9 mouse cellular contexts compared by ENCODE assay signal in the genomic region with DNA sequence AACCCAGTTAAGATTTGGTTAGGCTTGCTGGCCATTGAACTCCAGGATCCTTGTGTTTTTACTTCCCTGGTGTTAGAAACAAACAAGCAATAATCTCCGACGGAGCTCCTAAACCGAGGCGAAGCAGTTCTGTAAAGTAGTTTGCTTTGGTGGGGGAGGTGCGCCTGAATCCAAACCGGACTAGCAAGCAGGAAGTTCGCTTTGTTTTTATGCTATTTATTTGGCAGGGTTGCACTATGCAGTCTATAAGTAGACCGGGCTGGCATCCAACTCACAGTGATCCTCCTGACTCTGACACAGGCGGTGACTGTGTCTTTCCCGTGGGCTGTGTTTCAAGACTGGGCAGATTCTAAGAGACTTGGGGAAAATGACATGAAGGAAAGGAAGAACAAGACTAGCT. TPM values are rescaled to one million over a fixed set of nuclear protein-coding genes. Genes with fewer than 3 reads are reported as not detected.
A peak's percentile ranks its signal among the peaks of the same experiment; 100 is the strongest.
DNase-seq lines count a peak whose midpoint lies in the region; ATAC-seq and TF ChIP-seq lines count a peak whose summit lies in the region.
"Had no signal": no experiment of that assay in that cellular context is flagged by ENCODE, and none has a peak within 500 bp of the region (broad histone marks: within the 10 kb centered on the region; RNA-seq: fewer than 3 reads in every experiment).

No protein-coding gene starts in this region.

- no peak for TF ChIP-seq CTCF in layer of hippocampus, adult 2 months (conservative IDR thresholded peaks at IDR 0.05)
- no peak for TF ChIP-seq CTCF in lung, adult 2 months (IDR thresholded peaks at IDR 0.05; ENCODE audit: insufficient read depth, low read length)

- TF ChIP-seq POLR2A in lung, adult 2 months (IDR thresholded peaks at IDR 0.05; ENCODE audit: borderline replicate concordance, extremely low read depth, low read depth, low read length) = no peak

- H3K27me3 ChIP-seq in midbrain, embryonic 10.5 days (ENCODE audit: low read depth, poor library complexity, severe bottlenecking) = no peaks in the 10 kb centered on the region
- H3K27me3 ChIP-seq in midbrain, embryonic 11.5 days (ENCODE audit: control insufficient read depth, insufficient read depth, low read length) = no peaks in the 10 kb centered on the region
- H3K27me3 ChIP-seq in embryonic facial prominence, embryonic 13.5 days = no peaks in the 10 kb centered on the region
- H3K27me3 ChIP-seq: neural tube, embryonic 12.5 days had no signal

- 28% methylated on average over 10 of the region's 10 CpGs for WGBS in midbrain, embryonic 10.5 days
- 32% methylated on average over 10 of the region's 10 CpGs for WGBS in midbrain, embryonic 11.5 days
- 18% methylated on average over 10 of the region's 10 CpGs for WGBS in embryonic facial prominence, embryonic 13.5 days
- WGBS in lung, adult 2 months = 9% methylated on average over 10 of the region's 10 CpGs

- 0 out of 2 replicates have a peak overlapping the region, but pooled peaks have one; percentile 15 for H3K27ac ChIP-seq in midbrain, embryonic 10.5 days (replicated peaks)
- no peak overlapping the region for H3K27ac ChIP-seq in midbrain, embryonic 11.5 days (ENCODE audit: low read depth, low read length)
- peak overlapping the region; percentile 81 for H3K27ac ChIP-seq in embryonic facial prominence, embryonic 13.5 days
- H3K27ac ChIP-seq in layer of hippocampus, adult 2 months = peak overlapping the region; percentile 62
- H3K27ac ChIP-seq: neural tube, embryonic 12.5 days had no signal

- no peak overlapping the region for H3K4me3 ChIP-seq in midbrain, embryonic 10.5 days
- H3K4me3 ChIP-seq in midbrain, embryonic 11.5 days (ENCODE audit: low read depth, low read length) = no peak overlapping the region
- H3K4me3 ChIP-seq in embryonic facial prominence, embryonic 13.5 days = no peak overlapping the region
- H3K4me3 ChIP-seq in layer of hippocampus, adult 2 months = no peak overlapping the region
- H3K4me3 ChIP-seq in lung, adult 2 months (replicated peaks; ENCODE audit: extremely low read depth, low read depth, low read length) = no peak overlapping the region
- H3K4me3 ChIP-seq: neural tube, embryonic 12.5 days had no signal

- H3K9ac ChIP-seq in midbrain, embryonic 11.5 days (ENCODE audit: low read length) = no peak overlapping the region
- H3K9ac ChIP-seq in embryonic facial prominence, embryonic 13.5 days = peak overlapping the region; percentile 58
- H3K9ac ChIP-seq: neural tube, embryonic 12.5 days had no signal

- no peak for DNase-seq in midbrain, embryonic 10.5 days (ENCODE audit: low spot score)
- DNase-seq in midbrain, embryonic 11.5 days (ENCODE audit: low spot score, missing footprints) = no peak
- peak; percentile 75 to 76 for DNase-seq in heart, postnatal 10 days
- DNase-seq in layer of hippocampus, adult 2 months (ENCODE audit: low spot score in 2 of 2) = peak in 1 of 2 experiments; percentile 16
- peak; percentile 56 for DNase-seq in lung, adult 2 months
- DNase-seq in right cerebral cortex, postnatal 25 days = peak; percentile 37

- H3K4me2 ChIP-seq in midbrain, embryonic 11.5 days = no peak overlapping the region
- H3K4me2 ChIP-seq in embryonic facial prominence, embryonic 13.5 days = peak overlapping the region; percentile 28
- H3K4me2 ChIP-seq: neural tube, embryonic 12.5 days had no signal

- H3K36me3 ChIP-seq in midbrain, embryonic 10.5 days = peaks cover 7% of the 10 kb centered on the region
- 0 out of 2 replicates have a peak, but pooled peaks cover 2% of the 10 kb centered on the region for H3K36me3 ChIP-seq in midbrain, embryonic 11.5 days (ENCODE audit: control insufficient read depth, insufficient read depth, low read length)
- peaks cover 6% of the 10 kb centered on the region for H3K36me3 ChIP-seq in embryonic facial prominence, embryonic 13.5 days
- H3K36me3 ChIP-seq: neural tube, embryonic 12.5 days had no signal

- H3K9me3 ChIP-seq in midbrain, embryonic 10.5 days (replicated peaks) = no peaks in the 10 kb centered on the region
- no peaks in the 10 kb centered on the region for H3K9me3 ChIP-seq in midbrain, embryonic 11.5 days (ENCODE audit: control insufficient read depth, low read length)
- no peaks in the 10 kb centered on the region for H3K9me3 ChIP-seq in embryonic facial prominence, embryonic 13.5 days
- H3K9me3 ChIP-seq: neural tube, embryonic 12.5 days had no signal

- intact Hi-C loops in heart, postnatal 10 days (cut with DNase I) = no loop called here

- ATAC-seq in midbrain, embryonic 11.5 days (ENCODE audit: low FRiP score) = no peak
- no peak for ATAC-seq in embryonic facial prominence, embryonic 13.5 days (ENCODE audit: insufficient number of reproducible peaks, insufficient read depth, low FRiP score, low TSS enrichment, low read depth)
- ATAC-seq in erythroid progenitor cell, adult 5-6 weeks (replicated peaks; ENCODE audit: low FRiP score, poor library complexity, severe bottlenecking) = no peak

- H3K4me1 ChIP-seq in midbrain, embryonic 10.5 days = peaks cover 21% of the 10 kb centered on the region
- peaks cover 6% of the 10 kb centered on the region; the same call in 1 of the 2 replicates for H3K4me1 ChIP-seq in midbrain, embryonic 11.5 days (ENCODE audit: control insufficient read depth, insufficient read depth, low read length)
- H3K4me1 ChIP-seq in embryonic facial prominence, embryonic 13.5 days = peaks cover 21% of the 10 kb centered on the region
- peaks cover 6% of the 10 kb centered on the region for H3K4me1 ChIP-seq in lung, adult 2 months (ENCODE audit: control insufficient read depth, insufficient read depth, low read length)

RNA-seq across cellular contexts. Expression of gene Hnrnpc, which starts 2.9 kb away (rescaled TPM):
- 876 and 930 TPM in 2 replicates for polyA plus RNA-seq in midbrain, embryonic 10.5 days (2016; fragmentation: Nextera tagmentation; extraction: Ambion mirVana)
- 1,011 and 1,046 TPM in 2 replicates for polyA plus RNA-seq in midbrain, embryonic 11.5 days (2014; fragmentation: Nextera tagmentation; extraction: Ambion mirVana)
- polyA plus RNA-seq in embryonic facial prominence, embryonic 13.5 days (2015; fragmentation: Nextera tagmentation; extraction: Ambion mirVana) = 755 and 841 TPM in 2 replicates
- 100 to 1,000 TPM; 145 to 165 TPM for total RNA-seq in heart, postnatal 10 days (2021)
- total RNA-seq in layer of hippocampus, adult 2 months (2021) = 100 to 1,000 TPM; 245 to 262 TPM
- 50.1 and 83.7 TPM in 2 replicates for polyA plus RNA-seq in lung, adult 2 months (2012; rRNA removed)
- total RNA-seq in erythroid progenitor cell, adult 5-6 weeks (2015; ENCODE audit: low replicate concordance) = 211 and 286 TPM in 2 replicates
- total RNA-seq in erythroid progenitor cell, adult 5-6 weeks (2017; ENCODE audit: low replicate concordance) = 222 and 316 TPM in 2 replicates

RNA-seq across cellular contexts. Expression of gene Rpgrip1, which starts 3.8 kb away (rescaled TPM):
- 106 TPM in 2 replicates for polyA plus RNA-seq in midbrain, embryonic 10.5 days (2016; fragmentation: Nextera tagmentation; extraction: Ambion mirVana)
- 92.3 and 105 TPM in 2 replicates for polyA plus RNA-seq in midbrain, embryonic 11.5 days (2014; fragmentation: Nextera tagmentation; extraction: Ambion mirVana)
- polyA plus RNA-seq in embryonic facial prominence, embryonic 13.5 days (2015; fragmentation: Nextera tagmentation; extraction: Ambion mirVana) = 71.6 and 81.6 TPM in 2 replicates
- total RNA-seq in heart, postnatal 10 days (2021) = under 1 TPM; 0.45 to 0.97 TPM
- 1 to 10 TPM; 1.7 to 2.2 TPM for total RNA-seq in layer of hippocampus, adult 2 months (2021)
- 2.5 TPM in 2 replicates for polyA plus RNA-seq in lung, adult 2 months (2012; rRNA removed)
- total RNA-seq in erythroid progenitor cell, adult 5-6 weeks (2015; ENCODE audit: low replicate concordance) = 0.36 and 10.1 TPM in 2 replicates
- total RNA-seq in erythroid progenitor cell, adult 5-6 weeks (2017; ENCODE audit: low replicate concordance) = 1.3 and 9.9 TPM in 2 replicates

Comparison
In these comparisons a context has a peak if more than half of its experiments do, and no peak if none do; other contexts are left out.
1. DNase-seq: peak in heart, postnatal 10 days (2 of 2), lung, adult 2 months (single experiment) and right cerebral cortex, postnatal 25 days (single experiment); none in midbrain, embryonic 10.5 days (single experiment) and midbrain, embryonic 11.5 days (single experiment).
2. RNA of gene Rpgrip1, which starts 3.8 kb away (polyA plus RNA-seq): 106 TPM in midbrain, embryonic 10.5 days, 92.3 to 105 TPM in midbrain, embryonic 11.5 days and 71.6 to 81.6 TPM in embryonic facial prominence, embryonic 13.5 days; 2.5 TPM in lung, adult 2 months; every median in the first group is over 10 times any median in the second.